In the genomic region with DNA sequence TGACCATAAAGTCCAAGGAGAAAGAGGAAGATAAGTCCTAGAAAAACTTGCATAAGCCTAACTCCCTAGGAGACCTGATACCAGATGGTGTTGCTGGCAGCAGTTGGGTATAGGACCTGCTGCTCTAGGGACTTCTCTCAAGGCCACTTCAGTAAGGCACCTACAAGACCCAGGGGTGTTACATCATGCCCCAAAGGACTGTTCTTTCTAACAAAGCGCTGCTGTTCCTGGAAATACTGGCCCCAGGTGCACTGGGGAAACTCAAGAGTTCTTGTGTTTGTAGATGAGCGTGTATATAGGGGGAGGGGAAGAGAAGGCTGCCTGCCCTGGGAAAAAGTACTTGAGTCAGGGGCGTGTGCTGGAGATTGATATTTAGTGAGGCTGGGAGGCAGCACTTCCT, we compare ENCODE assay signal across 29 mouse cellular contexts. TPM values are rescaled to one million over a fixed set of nuclear protein-coding genes. Genes with fewer than 3 reads are reported as not detected.
DNase-seq lines count a peak whose midpoint lies in the region; ATAC-seq lines count a peak whose summit lies in the region.
"Had no signal": no experiment of that assay in that cellular context is flagged by ENCODE, and none has a peak within 500 bp of the region (broad histone marks: within the 10 kb centered on the region; RNA-seq: fewer than 3 reads in every experiment).

No protein-coding gene starts in this region.

- H3K27me3 ChIP-seq in lung, embryonic 16.5 days (ENCODE audit: control insufficient read depth, insufficient read depth, low read depth, low read length) = no peaks in the 10 kb centered on the region
- H3K27me3 ChIP-seq in embryonic facial prominence, embryonic 15.5 days = no peaks in the 10 kb centered on the region
- H3K27me3 ChIP-seq: forebrain, embryonic 15.5 days; hindbrain, embryonic 15.5 days; limb, embryonic 15.5 days; liver, embryonic 13.5 days; Patski; stomach, embryonic 15.5 days had no signal

- no peak overlapping the region for H3K27ac ChIP-seq in lung, embryonic 16.5 days (ENCODE audit: low read length)
- H3K27ac ChIP-seq in embryonic facial prominence, embryonic 15.5 days (replicated peaks) = no peak overlapping the region
- H3K27ac ChIP-seq: forebrain, embryonic 15.5 days; heart, embryonic 13.5 days; hindbrain, embryonic 10.5 days; hindbrain, embryonic 15.5 days; limb, embryonic 15.5 days; liver, embryonic 13.5 days; stomach, embryonic 15.5 days had no signal

- peaks cover 29% of the 10 kb centered on the region for H3K4me1 ChIP-seq in lung, embryonic 16.5 days (replicated peaks; ENCODE audit: control insufficient read depth, insufficient read depth, low read length)
- peaks cover 20% of the 10 kb centered on the region for H3K4me1 ChIP-seq in embryonic facial prominence, embryonic 15.5 days
- H3K4me1 ChIP-seq: forebrain, embryonic 15.5 days had no signal

- no peak overlapping the region for H3K4me3 ChIP-seq in lung, embryonic 16.5 days (ENCODE audit: low read length)
- no peak overlapping the region for H3K4me3 ChIP-seq in embryonic facial prominence, embryonic 15.5 days (replicated peaks)
- H3K4me3 ChIP-seq: forebrain, embryonic 15.5 days; heart, embryonic 13.5 days; hindbrain, embryonic 10.5 days; hindbrain, embryonic 15.5 days; limb, embryonic 10.5 days; limb, embryonic 15.5 days; liver, embryonic 13.5 days; stomach, embryonic 15.5 days had no signal

- no peaks in the 10 kb centered on the region for H3K9me3 ChIP-seq in lung, embryonic 16.5 days (ENCODE audit: control insufficient read depth, low read length)
- no peaks in the 10 kb centered on the region for H3K9me3 ChIP-seq in embryonic facial prominence, embryonic 15.5 days (replicated peaks)
- H3K9me3 ChIP-seq: forebrain, embryonic 15.5 days; heart, embryonic 13.5 days; hindbrain, embryonic 10.5 days; hindbrain, embryonic 15.5 days; limb, embryonic 10.5 days; limb, embryonic 15.5 days; liver, embryonic 13.5 days; stomach, embryonic 15.5 days had no signal

- 43% methylated on average over 3 of the region's 3 CpGs for WGBS in lung, embryonic 16.5 days
- 57% methylated on average over 3 of the region's 3 CpGs for WGBS in embryonic facial prominence, embryonic 15.5 days

- H3K4me2 ChIP-seq in lung, embryonic 16.5 days (ENCODE audit: low read depth, low read length) = no peak overlapping the region
- H3K4me2 ChIP-seq in embryonic facial prominence, embryonic 15.5 days (replicated peaks) = no peak overlapping the region
- H3K4me2 ChIP-seq: forebrain, embryonic 15.5 days; heart, embryonic 13.5 days; hindbrain, embryonic 15.5 days; limb, embryonic 15.5 days; liver, embryonic 13.5 days; stomach, embryonic 15.5 days had no signal

- no peak overlapping the region for H3K9ac ChIP-seq in lung, embryonic 16.5 days (ENCODE audit: low read length)
- H3K9ac ChIP-seq in embryonic facial prominence, embryonic 15.5 days = no peak overlapping the region
- H3K9ac ChIP-seq: forebrain, embryonic 15.5 days; heart, embryonic 13.5 days; hindbrain, embryonic 15.5 days; limb, embryonic 15.5 days; liver, embryonic 13.5 days; stomach, embryonic 15.5 days had no signal

- no peaks in the 10 kb centered on the region for H3K36me3 ChIP-seq in lung, embryonic 16.5 days (ENCODE audit: control insufficient read depth, insufficient read depth, low read length)
- no peaks in the 10 kb centered on the region for H3K36me3 ChIP-seq in embryonic facial prominence, embryonic 15.5 days
- H3K36me3 ChIP-seq: forebrain, embryonic 15.5 days; heart, embryonic 13.5 days; hindbrain, embryonic 10.5 days; hindbrain, embryonic 15.5 days; limb, embryonic 10.5 days; limb, embryonic 15.5 days; liver, embryonic 13.5 days; stomach, embryonic 15.5 days had no signal

- ATAC-seq in lung, embryonic 16.5 days (ENCODE audit: low read depth) = peak; percentile 85
- peak; percentile 77 for ATAC-seq in embryonic facial prominence, embryonic 15.5 days (ENCODE audit: insufficient number of reproducible peaks, low FRiP score, low TSS enrichment, low read depth)
- ATAC-seq: forebrain, embryonic 15.5 days; inflammation-experienced regulatory T-cells, adult 6 months; Patski had no signal

- no peak for DNase-seq in lung, postnatal 10 days
- peak; percentile 21 for DNase-seq in A20 (ENCODE audit: low read depth, low spot score)
- DNase-seq in yolk sac, embryonic 10.5 days (ENCODE audit: low spot score) = peak; percentile 23
- DNase-seq in heart, adult 9 months (ENCODE audit: low spot score in 2 of 2) = no peak
- DNase-seq: adrenal gland, adult 2 months; cerebellum, adult 2 months; cerebellum, postnatal 14 days; gastrocnemius, postnatal 25 days; heart, adult 18-20 months; heart, postnatal 10 days; kidney, adult 11 months; kidney, postnatal 14 days; layer of hippocampus, adult 9-11 months; liver, embryonic 13.5 days; lung, postnatal 14 days; midbrain, embryonic 14.5 days; right cerebral cortex, postnatal 25 days; thymus, postnatal 36 days had no signal

RNA-seq across cellular contexts. Expression of gene Pde8a, which starts 16.6 kb away (rescaled TPM):
- 2.6 and 2.9 TPM in 2 replicates for polyA plus RNA-seq in lung, embryonic 16.5 days (2015; fragmentation: Nextera tagmentation; extraction: Ambion mirVana)
- 6.4 and 7.3 TPM in 2 replicates for polyA plus RNA-seq in embryonic facial prominence, embryonic 15.5 days (2015; fragmentation: Nextera tagmentation; extraction: Ambion mirVana)

Comparison
In these comparisons a context has a peak if more than half of its experiments do, and no peak if none do; other contexts are left out.
1. DNase-seq: peak in A20 (single experiment) and yolk sac, embryonic 10.5 days (single experiment); none in lung, postnatal 10 days (single experiment) and heart, adult 9 months (0 of 2).